Mouse (Mus musculus) embryonic facial prominence, embryonic 12.5 days (tissue): ENCODE data around the gene Sf3a3. TPM values are rescaled to one million over a fixed set of nuclear protein-coding genes. Genes with fewer than 3 reads are reported as not detected.
A peak's percentile ranks its signal among the peaks of the same experiment; 100 is the strongest.

Source experiments
- ATAC-seq: fragments of 200-750 bp; cut with Nextera tagmentation; 2 replicates; pipeline ENCODE4 v1.8.0; 2017; ENCODE audit not compliant: insufficient number of reproducible peaks, insufficient read depth, low FRiP score, low TSS enrichment
- H3K27ac ChIP-seq: fragments of 300-500 bp; sonication (generic); 2 replicates; pipeline ENCODE4 v1.5.1; 2016; ENCODE audit warnings: mild to moderate bottlenecking
- H3K27me3 ChIP-seq: fragments of 300-500 bp; sonication (generic); 2 replicates; pipeline ENCODE4 v1.6.1; 2016; ENCODE audit warnings: mild to moderate bottlenecking, moderate library complexity
- H3K36me3 ChIP-seq: fragments of 300-500 bp; sonication (generic); 2 replicates; pipeline ENCODE4 v1.6.1; 2016; ENCODE audit warnings: mild to moderate bottlenecking
- H3K4me1 ChIP-seq: fragments of 300-500 bp; sonication (generic); 2 replicates; pipeline ENCODE4 v1.6.1; 2016
- H3K4me2 ChIP-seq: fragments of 300-500 bp; sonication (generic); replicated peaks from 2 replicates; pipeline ENCODE4 v1.6.1; 2016; ENCODE audit warnings: mild to moderate bottlenecking, moderate library complexity
- H3K4me3 ChIP-seq: fragments of 300-500 bp; sonication (generic); 2 replicates; pipeline ENCODE4 v1.5.1; 2016; ENCODE audit warnings: mild to moderate bottlenecking
- H3K9ac ChIP-seq: fragments of 300-500 bp; sonication (generic); 2 replicates; pipeline ENCODE4 v1.6.1; 2016; ENCODE audit warnings: mild to moderate bottlenecking, moderate library complexity
- H3K9me3 ChIP-seq: fragments of 300-500 bp; sonication (generic); 2 replicates; pipeline ENCODE4 v1.6.1; 2016; ENCODE audit warnings: mild to moderate bottlenecking, moderate library complexity
- WGBS: fragments of 180-500 bp; shearing (Covaris S2); methylation state at CpG from one replicate; pipeline ENCODE4 v1.1.7; 2016; 5-methylcytosine and 5-hydroxymethylcytosine counted together
- microRNA counts: library from miRNA; unstranded; fragments of <30 nt; microRNA quantifications from one replicate; lab custom pipeline; 2017
- microRNA-seq: library from miRNA; unstranded; fragments of <30 nt; microRNA quantifications from one replicate; pipeline ENCODE4, GENCODE M21; 2017
- polyA plus RNA-seq: library from polyadenylated mRNA; unstranded; fragments of >200 nt; fragmentation: Nextera tagmentation; extraction: Ambion mirVana; gene quantifications from 2 replicates; pipeline ENCODE4 v1.2.1, GENCODE M21; 2016

Sf3a3 gene
- polyA plus RNA-seq, 1 experiment from 2014 or later: 210 TPM

DNA sequence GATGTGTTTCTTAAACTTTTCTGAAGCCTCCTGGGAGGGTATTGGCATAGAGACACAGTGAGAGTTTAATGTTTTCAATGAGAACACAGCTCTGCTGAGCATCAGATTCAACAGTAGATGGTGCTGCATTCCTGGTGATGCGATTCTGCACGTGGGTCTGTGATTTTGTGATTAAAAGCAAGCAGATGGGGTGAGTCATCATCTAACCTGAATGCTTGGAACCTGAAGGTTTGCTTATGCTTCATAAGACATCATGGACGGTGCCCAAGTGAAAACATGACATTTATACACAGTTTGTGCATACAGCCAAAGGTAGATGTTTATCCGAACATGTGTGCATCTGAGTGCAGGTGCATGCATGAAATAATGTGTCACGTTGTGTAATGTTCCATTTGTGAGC is 56.0 kb downstream of the Sf3a3 start:
- no peaks in the 10 kb centered on the region for H3K4me1 ChIP-seq
- 73% methylated on average over 5 of the region's 5 CpGs for WGBS
- H3K27ac ChIP-seq: no peak overlapping the region
- H3K36me3 ChIP-seq: no peaks in the 10 kb centered on the region
- no peaks in the 10 kb centered on the region for H3K9me3 ChIP-seq
- H3K4me2 ChIP-seq: no peak overlapping the region
- no peak overlapping the region for H3K4me3 ChIP-seq
- no peaks in the 10 kb centered on the region for H3K27me3 ChIP-seq
- no peak for ATAC-seq
- no peak overlapping the region for H3K9ac ChIP-seq

DNA sequence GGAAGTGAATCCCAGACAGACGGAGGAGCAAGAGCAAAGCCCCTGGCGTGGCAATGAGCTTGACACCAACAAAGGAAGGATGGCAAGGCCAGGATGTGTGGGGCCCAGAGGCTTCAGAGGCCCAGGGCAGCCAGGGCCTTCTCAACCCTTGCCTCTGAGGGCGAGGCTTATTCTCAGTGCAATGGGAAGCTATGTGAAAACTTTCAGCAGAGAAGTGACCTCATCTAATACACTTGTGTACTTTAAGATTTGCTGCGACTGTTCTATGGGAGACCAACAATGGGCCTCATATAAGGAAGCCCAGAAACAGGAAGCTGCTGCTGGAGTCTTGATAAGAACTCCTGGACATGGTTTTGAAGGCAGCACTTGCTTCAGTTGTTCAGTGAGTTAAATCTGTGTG is 57.5 kb downstream of the Sf3a3 start:
- H3K4me3 ChIP-seq: no peak overlapping the region
- no peak overlapping the region for H3K9ac ChIP-seq
- no peak overlapping the region for H3K4me2 ChIP-seq
- no peak for ATAC-seq
- H3K27ac ChIP-seq: no peak overlapping the region
- H3K9me3 ChIP-seq: no peaks in the 10 kb centered on the region
- H3K27me3 ChIP-seq: no peaks in the 10 kb centered on the region
- WGBS: 58% methylated on average over 4 of the region's 4 CpGs
- H3K36me3 ChIP-seq: no peaks in the 10 kb centered on the region
- no peaks in the 10 kb centered on the region for H3K4me1 ChIP-seq

DNA sequence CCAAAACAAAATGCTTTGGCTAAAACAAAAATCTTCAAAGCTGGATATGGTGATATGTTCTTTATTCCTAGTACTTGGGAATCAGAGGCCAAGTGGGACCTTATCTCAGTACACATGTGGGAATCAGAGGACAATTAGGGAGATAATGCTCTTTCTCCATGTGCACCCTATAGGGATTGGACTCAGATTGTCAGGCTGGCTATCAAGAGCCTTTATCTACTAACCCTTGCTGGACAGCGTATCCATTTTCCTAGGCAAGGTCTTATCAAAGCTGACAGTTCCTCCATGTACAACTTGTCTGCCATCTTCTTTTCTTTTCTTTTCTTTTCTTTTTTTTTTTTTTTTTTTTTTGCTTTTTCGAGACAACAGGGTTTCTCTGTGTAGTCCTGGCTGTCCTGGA is 58.9 kb downstream of the Sf3a3 start:
- H3K4me3 ChIP-seq: no peak overlapping the region
- H3K4me1 ChIP-seq: no peaks in the 10 kb centered on the region
- no peak overlapping the region for H3K4me2 ChIP-seq
- no peak overlapping the region for H3K9ac ChIP-seq
- H3K27ac ChIP-seq: no peak overlapping the region
- H3K9me3 ChIP-seq: no peaks in the 10 kb centered on the region
- ATAC-seq: no peak
- H3K36me3 ChIP-seq: no peaks in the 10 kb centered on the region
- H3K27me3 ChIP-seq: no peaks in the 10 kb centered on the region
- WGBS: 66% methylated on average over 2 of the region's 2 CpGs

DNA sequence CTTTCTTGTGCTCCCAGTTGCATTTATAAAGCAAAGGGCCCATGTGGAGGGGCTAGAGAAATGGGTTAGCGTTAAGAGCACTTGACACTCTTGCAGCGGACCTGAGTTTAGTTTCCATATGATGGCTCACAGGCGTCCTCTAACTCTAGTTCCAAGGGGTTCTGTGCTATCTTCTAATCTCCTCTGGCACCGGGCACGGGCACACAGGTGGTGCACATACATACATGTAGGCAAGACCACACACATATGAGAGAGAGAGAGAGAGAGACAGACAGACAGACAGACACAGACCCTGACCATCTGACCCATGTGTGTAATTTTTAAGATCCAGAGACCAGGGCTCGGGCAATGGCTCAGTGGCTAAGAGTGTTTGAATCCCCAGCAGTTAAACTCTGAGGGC is 59.4 kb downstream of the Sf3a3 start:
- Histone ChIP-seq H3K27me3 (no peaks in the 10 kb centered on the region), H3K27ac (no peak overlapping the region), H3K9me3 (no peaks in the 10 kb centered on the region), H3K9ac (no peak overlapping the region), H3K4me3 (no peak overlapping the region), H3K4me1 (no peaks in the 10 kb centered on the region), H3K4me2 (no peak overlapping the region), H3K36me3 (0 out of 2 replicates have a peak, but pooled peaks cover 4% of the 10 kb centered on the region)
- ATAC-seq: no peak
- WGBS: 91% methylated on average over 6 of the region's 6 CpGs

DNA sequence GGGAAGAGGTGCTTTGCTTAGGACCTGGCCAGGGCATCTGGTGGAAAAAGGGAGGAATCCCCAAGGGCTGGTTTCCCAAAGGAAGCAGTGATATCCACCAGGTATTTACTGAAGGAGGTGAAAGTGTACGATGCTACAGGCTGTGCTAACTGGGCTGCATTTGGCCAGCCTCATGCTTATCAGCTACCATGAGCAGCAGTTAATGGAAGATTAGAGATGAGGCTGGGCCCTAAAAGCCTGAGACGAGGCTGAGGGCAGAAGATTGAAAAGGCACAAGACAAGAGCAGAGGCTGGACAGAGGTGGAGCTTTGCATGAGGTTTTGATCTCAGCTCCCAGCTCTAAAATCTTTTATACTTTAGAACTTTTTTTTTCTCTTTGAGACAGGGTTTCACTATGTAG is 59.9 kb downstream of the Sf3a3 start:
- H3K36me3 ChIP-seq: peaks cover 9% of the 10 kb centered on the region; the same call in 1 of the 2 replicates
- H3K9ac ChIP-seq: no peak overlapping the region
- no peak for ATAC-seq
- H3K4me3 ChIP-seq: no peak overlapping the region
- H3K9me3 ChIP-seq: no peaks in the 10 kb centered on the region
- WGBS: 75% methylated on average over 2 of the region's 2 CpGs
- no peaks in the 10 kb centered on the region for H3K27me3 ChIP-seq
- no peak overlapping the region for H3K27ac ChIP-seq
- no peaks in the 10 kb centered on the region for H3K4me1 ChIP-seq
- H3K4me2 ChIP-seq: no peak overlapping the region

DNA sequence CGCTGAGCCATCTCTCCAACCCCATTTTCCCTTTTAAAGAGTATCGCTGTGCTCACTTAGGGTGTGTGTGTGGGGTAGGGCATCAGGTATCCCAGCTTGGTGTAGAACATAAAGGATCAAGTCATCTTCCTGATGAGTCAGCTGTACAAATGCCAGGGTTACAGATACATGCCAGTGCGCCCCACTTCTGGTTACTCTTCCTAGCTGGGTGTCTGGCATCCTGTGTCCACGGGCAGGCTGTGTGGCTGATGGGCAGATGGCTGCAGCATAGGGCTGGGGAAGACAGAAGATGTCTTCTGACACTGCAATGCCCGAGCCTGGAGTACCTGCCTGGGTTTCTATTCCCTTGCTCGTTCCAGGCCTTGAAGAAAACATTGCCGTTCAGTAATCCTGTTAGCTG is 66.8 kb downstream of the Sf3a3 start:
- Histone ChIP-seq H3K27me3 (no peaks in the 10 kb centered on the region), H3K4me3 (no peak overlapping the region), H3K36me3 (peaks cover 48% of the 10 kb centered on the region), H3K9ac (no peak overlapping the region), H3K4me1 (no peaks in the 10 kb centered on the region), H3K9me3 (no peaks in the 10 kb centered on the region), H3K27ac (no peak overlapping the region), H3K4me2 (no peak overlapping the region)
- ATAC-seq: no peak
- 92% methylated on average over 7 of the region's 7 CpGs for WGBS

MicroRNAs encoded within 50 kb of the gene (microRNA counts, 519-probe panel; counts per million panel counts)
- microRNA mmu-miR-697 (lab: Ali Mortazavi, UCI) (460 counts per million, percentile 65 among the panel's probes with 10 or more counts), microRNA mmu-miR-698 (lab: Ali Mortazavi, UCI) (460 counts per million, percentile 65 among the panel's probes with 10 or more counts)

Small RNA genes lying within 50 kb of the gene (microRNA-seq; reads per million reads assigned to microRNA genes)
- gene Gm24721: not detected
- gene Mir697: not detected
- gene Mir698: not detected

Other genes starting within 250 kb of the Sf3a3 start
- 0.36 TPM in 1 of 2 replicates, not detected in the other for gene 3100002H09Rik, start 104.0 kb upstream of the Sf3a3 start, polyA plus RNA-seq
- gene Pou3f1, start 58.0 kb upstream of the Sf3a3 start, polyA plus RNA-seq: 2.9 and 3.6 TPM in 2 replicates
- 81.1 and 86.4 TPM in 2 replicates for gene Utp11, start 21.2 kb upstream of the Sf3a3 start, polyA plus RNA-seq
- gene Fhl3, start 14.1 kb upstream of the Sf3a3 start, polyA plus RNA-seq: 12.5 and 14.3 TPM in 2 replicates
- gene Inpp5b, start 27.1 kb downstream of the Sf3a3 start, polyA plus RNA-seq: 28.7 and 29.5 TPM in 2 replicates
- gene Mtf1, start 87.3 kb downstream of the Sf3a3 start, polyA plus RNA-seq: 12.8 and 14.6 TPM in 2 replicates
- gene Yrdc, start 135.9 kb downstream of the Sf3a3 start, polyA plus RNA-seq: 42.3 and 45.2 TPM in 2 replicates
- gene 1110065P20Rik, start 136.4 kb downstream of the Sf3a3 start, polyA plus RNA-seq: 62.6 and 62.8 TPM in 2 replicates
- 1.4 and 2.2 TPM in 2 replicates for gene Maneal, start 147.4 kb downstream of the Sf3a3 start, polyA plus RNA-seq
- 1.5 and 1.9 TPM in 2 replicates for gene Epha10, start 166.1 kb downstream of the Sf3a3 start, polyA plus RNA-seq
- 19.5 and 20.1 TPM in 2 replicates for gene 9930104L06Rik, start 222.3 kb downstream of the Sf3a3 start, polyA plus RNA-seq
- 158 and 176 TPM in 2 replicates for gene Cdca8, start 224.5 kb downstream of the Sf3a3 start, polyA plus RNA-seq